Mouse (Mus musculus) liver, adult 2 months (tissue): Measurements from ENCODE around the gene Olfr313. TPM values are rescaled to one million over a fixed set of nuclear protein-coding genes. Genes with fewer than 3 reads are reported as not detected.
A peak's percentile ranks its signal among the peaks of the same experiment; 100 is the strongest.

Experiments used
- DNase-seq: peaks from one replicate; pipeline ENCODE4 v3.0.0-alpha.2; 2011; ENCODE audit warnings: low read depth, low spot score; ENCODE audit errors: extremely low read depth
- H3K27ac ChIP-seq: fragments of 200-500 bp; replicated peaks from 2 replicates; pipeline ENCODE4 v1.5.1; 2012; ENCODE audit warnings: low read depth, mild to moderate bottlenecking, control low read depth, inconsistent platforms, low read length; ENCODE audit not compliant: insufficient read depth
- H3K27me3 ChIP-seq: fragments of 200-500 bp; 2 replicates; pipeline ENCODE4 v1.6.1; 2012; ENCODE audit warnings: mild to moderate bottlenecking, moderate library complexity, low read length, inconsistent platforms; ENCODE audit not compliant: control insufficient read depth, insufficient read depth
- H3K36me3 ChIP-seq: fragments of 200-500 bp; 2 replicates; pipeline ENCODE4 v1.6.1; 2012; ENCODE audit warnings: low read length, inconsistent platforms; ENCODE audit not compliant: control insufficient read depth, insufficient read depth
- H3K4me1 ChIP-seq: fragments of 200-500 bp; 2 replicates; pipeline ENCODE4 v1.6.1; 2011; ENCODE audit warnings: low read length; ENCODE audit not compliant: control insufficient read depth, insufficient read depth
- H3K4me3 ChIP-seq: fragments of 200-500 bp; 2 replicates; pipeline ENCODE4 v1.5.1; 2011; ENCODE audit warnings: low read depth, mild to moderate bottlenecking, control low read depth, low read length, moderate library complexity; ENCODE audit not compliant: insufficient read depth
- H3K79me2 ChIP-seq: fragments of 200-500 bp; 2 replicates; pipeline ENCODE4 v1.6.1; 2012; ENCODE audit warnings: inconsistent platforms, mild to moderate bottlenecking, low read length, moderate library complexity; ENCODE audit not compliant: control insufficient read depth, insufficient read depth
- H3K9ac ChIP-seq: fragments of 200-500 bp; 2 replicates; pipeline ENCODE4 v1.6.1; 2012; ENCODE audit warnings: low read depth, mild to moderate bottlenecking, control low read depth, inconsistent platforms, low read length
- CTCF ChIP-seq: fragments of 200-500 bp; IDR thresholded peaks from 2 replicates; pipeline ENCODE4 v1.5.1; 2011; ENCODE audit warnings: low read depth, low read length, control low read depth
- POLR2A ChIP-seq: fragments of 200-500 bp; IDR thresholded peaks from 2 replicates; pipeline ENCODE4 v1.6.1; 2011; ENCODE audit warnings: low read length, control low read depth; ENCODE audit not compliant: insufficient read depth; ENCODE audit errors: extremely low read depth
- WGBS: fragments of 180-500 bp; shearing (Covaris S2); methylation state at CpG from one replicate; pipeline ENCODE4 v1.1.7; 2018; 5-methylcytosine and 5-hydroxymethylcytosine counted together
- polyA plus RNA-seq: library from polyadenylated mRNA; depleted of rRNA; stranded (reverse); fragments of >200 nt; gene quantifications from 2 replicates; pipeline ENCODE4 v1.2.3, GENCODE M21; 2012; rRNA removed
- total RNA-seq: library from RNA; depleted of rRNA; stranded (reverse); fragments of >200 nt; gene quantifications from 2 replicates; pipeline ENCODE4 v1.2.3, GENCODE M21; 2014; rRNA removed

Gene Olfr313
- total and polyA plus RNA-seq, 2 experiments, result not detected

GRCm38 (mm10) chr11:58860744-58861143 is 45.9 kb downstream of the Olfr313 start:
- no peak overlapping the region for H3K4me3 ChIP-seq
- no peak overlapping the region for H3K9ac ChIP-seq
- H3K79me2 ChIP-seq, result no peaks in the 10 kb centered on the region
- no peak for DNase-seq
- no peaks in the 10 kb centered on the region for H3K4me1 ChIP-seq
- 98% methylated on average over 8 of the region's 8 CpGs for WGBS
- no peak overlapping the region for H3K27ac ChIP-seq
- no peaks in the 10 kb centered on the region for H3K27me3 ChIP-seq
- H3K36me3 ChIP-seq, result peaks cover 42% of the 10 kb centered on the region
- TF ChIP-seq CTCF, result no peak
- TF ChIP-seq POLR2A, result no peak

- Histone ChIP-seq H3K36me3 (no peaks in the 10 kb centered on the region), H3K27me3 (no peaks in the 10 kb centered on the region), H3K79me2 (no peaks in the 10 kb centered on the region), H3K9ac (peak within 1 kb of the TSS; percentile 74), H3K27ac (peak within 1 kb of the TSS; percentile 25), H3K4me3 (peak within 1 kb of the TSS; percentile 88), H3K4me1 (peaks cover 6% of the 10 kb centered on the region; the same call in 1 of the 2 replicates)
- DNase-seq, result peak; percentile 80
- WGBS, result 4% methylated on average over 37 of the region's 37 CpGs
- peak; percentile 34 for TF ChIP-seq CTCF
- TF ChIP-seq POLR2A, result peak; percentile 43
Observed at GRCm38 (mm10) chr11:58867039-58867953, 52.5 kb downstream of the Olfr313 start, which contains the start of gene 2810021J22Rik. 2810021J22Rik (plus strand) TSS chr11:58867216.

GRCm38 (mm10) chr11:58867954-58868330 is 53.1 kb downstream of the Olfr313 start:
- no peak for TF ChIP-seq CTCF
- no peak for TF ChIP-seq POLR2A
- WGBS, result 93% methylated on average over 6 of the region's 6 CpGs
- Histone ChIP-seq H3K27ac (no peak overlapping the region), H3K4me1 (peaks cover 6% of the 10 kb centered on the region; the same call in 1 of the 2 replicates), H3K27me3 (no peaks in the 10 kb centered on the region), H3K36me3 (no peaks in the 10 kb centered on the region), H3K9ac (no peak overlapping the region), H3K4me3 (no peak overlapping the region; the same call in 1 of the 2 replicates), H3K79me2 (no peaks in the 10 kb centered on the region)
- no peak for DNase-seq

Other genes with a start within 250 kb of the Olfr313 start
- gene Olfr224, start 244.4 kb upstream of the Olfr313 start, total RNA-seq, result not detected in 2 replicates
- gene Olfr224, start 244.4 kb upstream of the Olfr313 start, polyA plus RNA-seq, result not detected in 2 replicates
- not detected in 2 replicates for gene Olfr325, start 237.3 kb upstream of the Olfr313 start, total RNA-seq
- gene Olfr325, start 237.3 kb upstream of the Olfr313 start, polyA plus RNA-seq, result not detected in 2 replicates
- not detected in 2 replicates for gene Olfr324, start 219.9 kb upstream of the Olfr313 start, total RNA-seq
- not detected in 2 replicates for gene Olfr324, start 219.9 kb upstream of the Olfr313 start, polyA plus RNA-seq
- 0.27 TPM in 1 of 2 replicates, not detected in the other for gene 2210407C18Rik, start 198.9 kb upstream of the Olfr313 start, total RNA-seq
- not detected in 2 replicates for gene 2210407C18Rik, start 198.9 kb upstream of the Olfr313 start, polyA plus RNA-seq
- not detected in 2 replicates for gene Olfr323, start 184.5 kb upstream of the Olfr313 start, total RNA-seq
- gene Olfr323, start 184.5 kb upstream of the Olfr313 start, polyA plus RNA-seq, result not detected in 2 replicates
- not detected in 2 replicates for gene Trim58, start 174.5 kb upstream of the Olfr313 start, total RNA-seq
- not detected in 2 replicates for gene Trim58, start 174.5 kb upstream of the Olfr313 start, polyA plus RNA-seq
- not detected in 2 replicates for gene Olfr322, start 156.2 kb upstream of the Olfr313 start, total RNA-seq
- not detected in 2 replicates for gene Olfr322, start 156.2 kb upstream of the Olfr313 start, polyA plus RNA-seq
- not detected in 2 replicates for gene Olfr320, start 133.9 kb upstream of the Olfr313 start, total RNA-seq
- gene Olfr320, start 133.9 kb upstream of the Olfr313 start, polyA plus RNA-seq, result not detected in 2 replicates
- not detected in 2 replicates for gene Olfr319, start 115.8 kb upstream of the Olfr313 start, total RNA-seq
- gene Olfr319, start 115.8 kb upstream of the Olfr313 start, polyA plus RNA-seq, result not detected in 2 replicates
- not detected in 2 replicates for gene Olfr318, start 91.0 kb upstream of the Olfr313 start, total RNA-seq
- gene Olfr318, start 91.0 kb upstream of the Olfr313 start, polyA plus RNA-seq, result not detected in 2 replicates
- not detected in 2 replicates for gene Olfr317, start 75.8 kb upstream of the Olfr313 start, total RNA-seq
- gene Olfr317, start 75.8 kb upstream of the Olfr313 start, polyA plus RNA-seq, result not detected in 2 replicates
- not detected in 2 replicates for gene Olfr316, start 62.3 kb upstream of the Olfr313 start, total RNA-seq
- gene Olfr316, start 62.3 kb upstream of the Olfr313 start, polyA plus RNA-seq, result not detected in 2 replicates
- not detected in 2 replicates for gene Olfr315, start 41.8 kb upstream of the Olfr313 start, total RNA-seq
- gene Olfr315, start 41.8 kb upstream of the Olfr313 start, polyA plus RNA-seq, result not detected in 2 replicates
- gene Olfr314, start 32.0 kb upstream of the Olfr313 start, total RNA-seq, result not detected in 2 replicates
- not detected in 2 replicates for gene Olfr314, start 32.0 kb upstream of the Olfr313 start, polyA plus RNA-seq
- not detected in 2 replicates for gene Fam183b, start 13.0 kb upstream of the Olfr313 start, total RNA-seq
- gene Fam183b, start 13.0 kb upstream of the Olfr313 start, polyA plus RNA-seq, result not detected in 2 replicates
- not detected in 2 replicates for gene Olfr312, start 14.2 kb downstream of the Olfr313 start, total RNA-seq
- gene Olfr312, start 14.2 kb downstream of the Olfr313 start, polyA plus RNA-seq, result not detected in 2 replicates
- gene Olfr311, start 24.3 kb downstream of the Olfr313 start, total RNA-seq, result not detected in 2 replicates
- gene Olfr311, start 24.3 kb downstream of the Olfr313 start, polyA plus RNA-seq, result not detected in 2 replicates
- gene Gm12258, start 32.2 kb downstream of the Olfr313 start, total RNA-seq, result 2.5 and 3.5 TPM in 2 replicates
- 0.92 and 1.2 TPM in 2 replicates for gene Gm12258, start 32.2 kb downstream of the Olfr313 start, polyA plus RNA-seq
- 1.3 TPM in 2 replicates for gene 2810021J22Rik, start 52.2 kb downstream of the Olfr313 start, total RNA-seq
- gene 2810021J22Rik, start 52.2 kb downstream of the Olfr313 start, polyA plus RNA-seq, result 1.8 and 2.6 TPM in 2 replicates
- 4.5 and 4.9 TPM in 2 replicates for gene Zfp39, start 89.2 kb downstream of the Olfr313 start, total RNA-seq
- gene Zfp39, start 89.2 kb downstream of the Olfr313 start, polyA plus RNA-seq, result 0.56 and 0.66 TPM in 2 replicates
- gene Btnl10, start 102.9 kb downstream of the Olfr313 start, total RNA-seq, result not detected in 2 replicates
- not detected in 2 replicates for gene Btnl10, start 102.9 kb downstream of the Olfr313 start, polyA plus RNA-seq
- 63.7 and 78.6 TPM in 2 replicates for gene Rnf187, start 123.9 kb downstream of the Olfr313 start, total RNA-seq
- 122 and 134 TPM in 2 replicates for gene Rnf187, start 123.9 kb downstream of the Olfr313 start, polyA plus RNA-seq
- gene Hist3h2ba, start 133.9 kb downstream of the Olfr313 start, total RNA-seq, result 0.37 and 1.1 TPM in 2 replicates
- gene Hist3h2ba, start 133.9 kb downstream of the Olfr313 start, polyA plus RNA-seq, result not detected in 2 replicates
- 7.8 and 8.1 TPM in 2 replicates for gene Hist3h2a, start 139.7 kb downstream of the Olfr313 start, total RNA-seq
- 2.0 and 2.7 TPM in 2 replicates for gene Hist3h2a, start 139.7 kb downstream of the Olfr313 start, polyA plus RNA-seq
- under 0.01 TPM in 1 of 2 replicates, not detected in the other for gene Trim17, start 139.7 kb downstream of the Olfr313 start, total RNA-seq
- 0.04 TPM in 2 replicates for gene Trim17, start 139.7 kb downstream of the Olfr313 start, polyA plus RNA-seq
- gene Trim11, start 163.1 kb downstream of the Olfr313 start, total RNA-seq, result 12.4 and 13.4 TPM in 2 replicates
- gene Trim11, start 163.1 kb downstream of the Olfr313 start, polyA plus RNA-seq, result 14.4 and 22.4 TPM in 2 replicates